In genomic region chr5:73156226-73156926, GRCm38 (mm10) we compare ENCODE assay signal across 15 mouse cellular contexts.
DNase-seq lines count a peak whose midpoint lies in the region; ATAC-seq and TF ChIP-seq lines count a peak whose summit lies in the region.
"Had no signal": no experiment of that assay in that cellular context is flagged by ENCODE, and none has a peak within 500 bp of the region (broad histone marks: within the 10 kb centered on the region; RNA-seq: fewer than 3 reads in every experiment).

No protein-coding gene starts in this region.

- peaks cover 8% of the 10 kb centered on the region for H3K79me2 ChIP-seq in myocyte (ENCODE audit: control insufficient read depth, insufficient read depth)

- WGBS in heart, embryonic 10.5 days: 77% methylated on average over 15 of the region's 15 CpGs
- WGBS in liver, embryonic 15.5 days (ENCODE audit: insufficient replicate concordance): 70% methylated on average over 15 of the region's 15 CpGs
- WGBS in liver, embryonic 12.5 days (ENCODE audit: insufficient replicate concordance): 77% methylated on average over 15 of the region's 15 CpGs
- WGBS in hindbrain, embryonic 11.5 days: 86% methylated on average over 15 of the region's 15 CpGs

- H3ac ChIP-seq in myocyte (ENCODE audit: control insufficient read depth, insufficient read length): no peak overlapping the region

- H3K4me3 ChIP-seq in heart, embryonic 10.5 days: no peak overlapping the region
- H3K4me3 ChIP-seq in liver, embryonic 15.5 days (replicated peaks): no peak overlapping the region
- no peak overlapping the region for H3K4me3 ChIP-seq in liver, embryonic 12.5 days
- no peak overlapping the region for H3K4me3 ChIP-seq in myocyte
- H3K4me3 ChIP-seq in hindbrain, embryonic 11.5 days (ENCODE audit: low read depth, low read length): no peak overlapping the region
- H3K4me3 ChIP-seq: erythroblast, embryonic 14.5 days; kidney, embryonic 15.5 days had no signal

- ATAC-seq in liver, embryonic 15.5 days (ENCODE audit: insufficient read depth): peak; percentile 8; the same call in 1 of the 2 replicates
- no peak for ATAC-seq in liver, embryonic 12.5 days
- ATAC-seq in hindbrain, embryonic 11.5 days (ENCODE audit: low FRiP score): no peak
- ATAC-seq: midbrain, embryonic 16.5 days had no signal

- no peaks in the 10 kb centered on the region for H3K27me3 ChIP-seq in heart, embryonic 10.5 days (ENCODE audit: insufficient read depth, poor library complexity, severe bottlenecking)
- no peaks in the 10 kb centered on the region for H3K27me3 ChIP-seq in liver, embryonic 15.5 days
- no peaks in the 10 kb centered on the region for H3K27me3 ChIP-seq in liver, embryonic 12.5 days (replicated peaks)
- no peaks in the 10 kb centered on the region for H3K27me3 ChIP-seq in myocyte (ENCODE audit: control insufficient read depth, insufficient read depth, insufficient read length)
- no peaks in the 10 kb centered on the region for H3K27me3 ChIP-seq in hindbrain, embryonic 11.5 days (ENCODE audit: control insufficient read depth, insufficient read depth, low read length)
- H3K27me3 ChIP-seq: kidney, embryonic 15.5 days had no signal

- intact Hi-C loops in heart, postnatal 14 days (cut with DNase I): no loop called here

- H3K9ac ChIP-seq in liver, embryonic 15.5 days: no peak overlapping the region
- H3K9ac ChIP-seq in liver, embryonic 12.5 days: no peak overlapping the region
- no peak overlapping the region for H3K9ac ChIP-seq in hindbrain, embryonic 11.5 days (ENCODE audit: low read depth, low read length)
- H3K9ac ChIP-seq: kidney, embryonic 15.5 days; liver, embryonic 14.5 days had no signal

- no peak for DNase-seq in heart, embryonic 10.5 days (ENCODE audit: low spot score)
- no peak for DNase-seq in heart, postnatal 14 days
- peak; percentile 53 to 65 for DNase-seq in lung, adult 18-20 months
- DNase-seq in T-cell, adult 2 months (ENCODE audit: low spot score): no peak
- DNase-seq in hindbrain, embryonic 11.5 days (ENCODE audit: low spot score): no peak
- DNase-seq: adrenal gland, adult 8-10 months; B cell, adult 2 months; thymus, postnatal 4 days had no signal

- TF ChIP-seq POLR2A in myocyte (IDR thresholded peaks at IDR 0.05; ENCODE audit: insufficient read length, low read depth): no peak

- no peaks in the 10 kb centered on the region for H3K9me3 ChIP-seq in heart, embryonic 10.5 days
- no peaks in the 10 kb centered on the region for H3K9me3 ChIP-seq in liver, embryonic 15.5 days (replicated peaks)
- H3K9me3 ChIP-seq in liver, embryonic 12.5 days (replicated peaks): no peaks in the 10 kb centered on the region
- no peaks in the 10 kb centered on the region for H3K9me3 ChIP-seq in hindbrain, embryonic 11.5 days (ENCODE audit: control insufficient read depth, low read length)
- H3K9me3 ChIP-seq: kidney, embryonic 15.5 days had no signal

- peak overlapping the region; percentile 47; the same call in 1 of the 2 replicates for H3K27ac ChIP-seq in heart, embryonic 10.5 days
- no peak overlapping the region for H3K27ac ChIP-seq in liver, embryonic 15.5 days (replicated peaks)
- H3K27ac ChIP-seq in liver, embryonic 12.5 days: no peak overlapping the region
- H3K27ac ChIP-seq in hindbrain, embryonic 11.5 days (ENCODE audit: low read depth, low read length): no peak overlapping the region
- H3K27ac ChIP-seq: liver, embryonic 14.5 days had no signal

- H3K4me1 ChIP-seq in heart, embryonic 10.5 days: peaks cover 36% of the 10 kb centered on the region
- peaks cover 22% of the 10 kb centered on the region for H3K4me1 ChIP-seq in liver, embryonic 15.5 days (replicated peaks)
- peaks cover 19% of the 10 kb centered on the region for H3K4me1 ChIP-seq in liver, embryonic 12.5 days
- H3K4me1 ChIP-seq in hindbrain, embryonic 11.5 days (replicated peaks; ENCODE audit: control insufficient read depth, insufficient read depth, low read length): no peaks in the 10 kb centered on the region

- H3K4me2 ChIP-seq in liver, embryonic 15.5 days: no peak overlapping the region
- no peak overlapping the region for H3K4me2 ChIP-seq in liver, embryonic 12.5 days
- H3K4me2 ChIP-seq in myocyte (ENCODE audit: low read depth): peak overlapping the region; percentile 32
- H3K4me2 ChIP-seq in hindbrain, embryonic 11.5 days (replicated peaks; ENCODE audit: low read depth, low read length): no peak overlapping the region
- H3K4me2 ChIP-seq: kidney, embryonic 15.5 days had no signal

- H3K36me3 ChIP-seq in heart, embryonic 10.5 days: no peaks in the 10 kb centered on the region
- no peaks in the 10 kb centered on the region for H3K36me3 ChIP-seq in liver, embryonic 15.5 days (replicated peaks)
- H3K36me3 ChIP-seq in liver, embryonic 12.5 days: 0 out of 2 replicates have a peak, but pooled peaks cover 5% of the 10 kb centered on the region
- H3K36me3 ChIP-seq in myocyte (ENCODE audit: control insufficient read depth, insufficient read depth): no peaks in the 10 kb centered on the region
- H3K36me3 ChIP-seq in hindbrain, embryonic 11.5 days (ENCODE audit: control insufficient read depth, insufficient read depth, low read length): no peaks in the 10 kb centered on the region
- H3K36me3 ChIP-seq: kidney, embryonic 15.5 days had no signal

TF ChIP-seq in myocyte, 11 proteins besides CTCF, POLR2A, EP300 and RAD21:
- TF ChIP-seq MYOD1 (IDR thresholded peaks at IDR 0.05; ENCODE audit: control insufficient read depth in 1 of 3, insufficient read length in 2 of 3, low read depth in 2 of 3) (peak in 1 of 3 experiments; percentile 21), POLR2AphosphoS2 (IDR thresholded peaks at IDR 0.05; ENCODE audit: insufficient read length, low read depth) (no peak)

Comparison
In these comparisons a context has a peak if more than half of its experiments do, and no peak if none do; other contexts are left out.
1. DNase-seq: peak in lung, adult 18-20 months (2 of 2); none in heart, embryonic 10.5 days (single experiment), heart, postnatal 14 days (0 of 2), T-cell, adult 2 months (single experiment) and hindbrain, embryonic 11.5 days (single experiment).